Mouse (Mus musculus) embryonic facial prominence, embryonic 14.5 days (tissue): Measurements from ENCODE around the gene Shc3. TPM values are rescaled to one million over a fixed set of nuclear protein-coding genes. Genes with fewer than 3 reads are reported as not detected.

Source experiments
- ATAC-seq: fragments of 200-750 bp; cut with Nextera tagmentation; 2 replicates; pipeline ENCODE4 v1.8.0; 2017; ENCODE audit warnings: low read depth, moderate number of reproducible peaks, moderate TSS enrichment
- DNase-seq: peaks from one replicate; pipeline ENCODE4 v3.0.0-alpha.2; 2015; ENCODE audit warnings: low spot score
- H3K27ac ChIP-seq: fragments of 300-500 bp; sonication (generic); replicated peaks from 2 replicates; pipeline ENCODE4 v1.5.1; 2014; ENCODE audit warnings: low read depth, mild to moderate bottlenecking, low read length, moderate library complexity
- H3K27me3 ChIP-seq: fragments of 300-500 bp; sonication (generic); replicated peaks from 2 replicates; pipeline ENCODE4 v1.6.1; 2014; ENCODE audit warnings: low read length; ENCODE audit not compliant: control insufficient read depth, insufficient read depth
- H3K36me3 ChIP-seq: fragments of 300-500 bp; sonication (generic); 2 replicates; pipeline ENCODE4 v1.6.1; 2014; ENCODE audit warnings: low read length, mixed read lengths; ENCODE audit not compliant: control insufficient read depth, insufficient read depth
- H3K4me1 ChIP-seq: fragments of 300-500 bp; sonication (generic); 2 replicates; pipeline ENCODE4 v1.6.1; 2014; ENCODE audit warnings: antibody characterized with exemption, low read length; ENCODE audit not compliant: control insufficient read depth, insufficient read depth
- H3K4me2 ChIP-seq: fragments of 300-500 bp; sonication (generic); 2 replicates; pipeline ENCODE4 v1.6.1; 2014; ENCODE audit warnings: low read depth, mild to moderate bottlenecking, low read length, moderate library complexity, mixed read lengths
- H3K4me3 ChIP-seq: fragments of 300-500 bp; sonication (generic); 2 replicates; pipeline ENCODE4 v1.5.1; 2014; ENCODE audit warnings: low read depth, mild to moderate bottlenecking, low read length
- H3K9ac ChIP-seq: fragments of 300-500 bp; sonication (generic); 2 replicates; pipeline ENCODE4 v1.6.1; 2014; ENCODE audit warnings: low read depth, mild to moderate bottlenecking, low read length, moderate library complexity, mixed read lengths
- H3K9me3 ChIP-seq: fragments of 300-500 bp; sonication (generic); 2 replicates; pipeline ENCODE4 v1.6.1; 2016; ENCODE audit warnings: low read length; ENCODE audit not compliant: control insufficient read depth
- WGBS: fragments of 180-500 bp; shearing (Covaris S2); extraction: QIAGEN DNeasy Blood & Tissue Kit; methylation state at CpG from one replicate; pipeline ENCODE4 v1.1.7; 2014; 5-methylcytosine and 5-hydroxymethylcytosine counted together
- polyA plus RNA-seq: library from polyadenylated mRNA; unstranded; fragments of >200 nt; fragmentation: Nextera tagmentation; extraction: Ambion mirVana; gene quantifications from 2 replicates; pipeline ENCODE4 v1.2.1, GENCODE M21; 2014

Shc3 gene
- polyA plus RNA-seq, 1 experiment from 2014 or later: 1.3 TPM

DNA sequence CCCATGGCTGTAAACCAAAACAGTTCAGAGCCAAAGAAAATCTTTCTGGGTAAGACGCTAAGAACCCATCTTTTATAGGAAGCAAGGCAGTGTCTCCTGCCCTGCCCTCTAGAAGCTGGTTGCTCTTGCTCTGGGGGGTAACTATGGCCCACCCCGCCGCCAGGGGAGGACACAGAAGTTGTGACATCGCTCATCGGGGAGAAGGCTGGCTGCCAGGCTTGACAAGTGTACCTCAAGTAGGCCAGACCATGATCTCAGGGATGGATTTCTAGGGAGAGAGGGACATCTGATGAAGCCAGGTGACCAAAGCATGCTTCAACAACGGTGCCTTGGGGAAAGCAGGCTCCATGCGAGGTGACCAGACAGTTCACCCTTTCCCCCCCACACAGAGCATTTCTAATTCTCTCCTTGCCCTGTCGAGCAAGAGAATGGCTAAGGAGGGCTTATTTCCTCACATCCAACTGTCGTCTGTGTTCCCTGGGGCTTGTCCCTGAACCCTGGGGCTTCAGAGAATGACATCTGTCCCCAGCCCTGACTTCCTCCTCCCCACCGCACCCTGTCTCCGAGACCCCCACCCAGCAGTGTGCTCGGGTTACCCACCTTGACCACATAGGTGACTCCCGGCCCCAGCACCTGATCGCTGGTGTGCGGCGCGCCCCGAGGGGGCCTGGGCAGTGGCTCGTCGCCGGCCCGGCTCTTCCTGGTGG is 2.7 kb downstream of the Shc3 start:
- Histone ChIP-seq H3K9ac (peak overlapping the region; percentile 66), H3K27ac (no peak overlapping the region), H3K36me3 (no peaks in the 10 kb centered on the region), H3K9me3 (no peaks in the 10 kb centered on the region), H3K4me1 (peaks cover 29% of the 10 kb centered on the region), H3K4me3 (peak overlapping the region; percentile 55), H3K27me3 (peaks cover 60% of the 10 kb centered on the region), H3K4me2 (peak overlapping the region; percentile 97)
- no peak for ATAC-seq
- DNase-seq: no peak
- WGBS: 9% methylated on average over 18 of the region's 22 CpGs

DNA sequence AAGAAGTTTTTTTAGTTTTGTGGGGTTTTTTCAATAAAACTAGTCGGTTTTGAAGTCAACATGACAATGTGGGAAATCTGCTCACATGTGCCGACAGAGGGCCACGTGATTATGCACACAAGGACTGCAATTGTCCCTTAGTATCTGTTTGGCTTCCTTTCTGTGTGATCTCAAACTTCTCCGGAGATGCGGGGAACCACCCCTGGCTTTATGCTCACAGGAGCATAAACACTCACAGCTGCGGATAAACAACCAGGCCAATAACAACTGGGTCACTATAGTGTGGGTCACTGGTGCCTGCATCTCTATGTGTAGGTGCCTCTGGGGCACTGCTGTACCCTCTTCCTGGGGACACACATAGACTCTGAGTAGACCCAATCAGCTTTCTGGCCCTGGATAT is 4.5 kb downstream of the Shc3 start:
- ATAC-seq: no peak
- Histone ChIP-seq H3K4me1 (peaks cover 23% of the 10 kb centered on the region), H3K9ac (no peak overlapping the region), H3K4me2 (no peak overlapping the region), H3K9me3 (no peaks in the 10 kb centered on the region), H3K27me3 (peaks cover 52% of the 10 kb centered on the region), H3K27ac (no peak overlapping the region), H3K36me3 (no peaks in the 10 kb centered on the region), H3K4me3 (no peak overlapping the region)
- DNase-seq: no peak
- 76% methylated on average over 6 of the region's 6 CpGs for WGBS

DNA sequence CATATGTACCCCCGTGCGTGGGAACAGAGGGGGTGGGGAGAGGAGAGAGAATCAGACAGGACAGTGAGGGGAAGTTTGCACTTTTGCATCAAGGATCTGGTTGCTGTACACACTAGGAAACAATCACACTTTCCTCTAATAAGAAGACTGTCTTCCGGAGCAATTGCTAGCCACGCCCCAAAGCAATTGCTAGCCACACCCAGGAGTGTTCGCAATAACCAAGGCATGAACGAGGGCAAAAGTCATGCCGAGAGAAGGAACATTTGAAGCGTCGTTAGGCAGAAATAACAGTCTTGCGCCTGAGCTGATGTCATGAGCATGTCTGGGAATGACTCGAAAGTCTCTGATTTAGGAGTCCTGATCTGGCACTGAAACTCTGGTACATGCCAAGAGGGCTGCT is 15.9 kb downstream of the Shc3 start:
- DNase-seq: no peak
- Histone ChIP-seq H3K4me3 (no peak overlapping the region), H3K27ac (no peak overlapping the region), H3K27me3 (no peaks in the 10 kb centered on the region), H3K4me2 (no peak overlapping the region), H3K36me3 (no peaks in the 10 kb centered on the region), H3K9ac (no peak overlapping the region), H3K9me3 (no peaks in the 10 kb centered on the region), H3K4me1 (no peaks in the 10 kb centered on the region)
- WGBS: 80% methylated on average over 11 of the region's 11 CpGs
- no peak for ATAC-seq

DNA sequence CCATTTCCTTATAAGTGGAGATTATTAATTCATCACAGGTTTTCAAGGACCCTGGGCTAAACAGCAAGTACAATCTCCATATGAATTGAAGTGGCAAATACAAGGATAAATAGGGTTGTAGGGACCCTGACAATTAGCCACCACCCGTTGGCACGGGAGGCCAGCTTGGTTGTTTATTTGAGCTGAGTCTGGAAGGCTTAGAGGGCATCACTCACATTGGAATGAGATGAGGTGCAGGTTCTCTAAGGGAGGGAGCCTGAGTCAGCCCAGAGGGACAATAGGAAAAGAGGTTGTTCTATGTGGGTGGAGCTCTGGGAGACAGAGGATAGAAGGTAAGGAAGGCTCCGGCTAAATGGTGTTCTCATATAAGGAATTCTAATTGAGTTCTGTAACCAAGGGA is 17.0 kb downstream of the Shc3 start:
- H3K4me1 ChIP-seq: no peaks in the 10 kb centered on the region
- no peaks in the 10 kb centered on the region for H3K36me3 ChIP-seq
- no peaks in the 10 kb centered on the region for H3K9me3 ChIP-seq
- no peaks in the 10 kb centered on the region for H3K27me3 ChIP-seq
- H3K9ac ChIP-seq: no peak overlapping the region
- DNase-seq (no peak), ATAC-seq (no peak)
- H3K4me2 ChIP-seq: no peak overlapping the region
- no peak overlapping the region for H3K4me3 ChIP-seq
- WGBS: 68% methylated on average over 3 of the region's 3 CpGs
- H3K27ac ChIP-seq: no peak overlapping the region

DNA sequence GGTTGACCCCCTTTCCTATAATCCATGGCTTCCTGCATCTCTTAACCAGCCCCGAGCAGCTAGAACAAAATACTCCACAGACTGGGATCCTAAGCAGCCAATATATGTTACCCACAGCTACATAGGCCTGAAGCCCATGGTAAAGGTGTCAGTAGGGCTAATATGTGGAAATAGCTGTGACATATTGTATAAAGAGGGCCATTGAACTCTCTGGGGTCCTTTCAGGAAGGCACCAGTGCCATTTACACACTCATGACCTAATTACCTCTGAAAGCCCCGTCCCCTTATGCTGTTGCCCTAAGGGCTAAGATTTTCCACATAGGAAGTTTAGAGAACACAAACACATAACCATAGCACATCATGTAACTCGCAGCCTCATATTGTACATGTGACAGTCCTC is 17.4 kb downstream of the Shc3 start:
- H3K27ac ChIP-seq: no peak overlapping the region
- WGBS: 78% methylated on average over 3 of the region's 3 CpGs
- H3K4me1 ChIP-seq: no peaks in the 10 kb centered on the region
- no peaks in the 10 kb centered on the region for H3K36me3 ChIP-seq
- no peak overlapping the region for H3K4me2 ChIP-seq
- ATAC-seq (no peak), DNase-seq (no peak)
- no peak overlapping the region for H3K9ac ChIP-seq
- H3K9me3 ChIP-seq: no peaks in the 10 kb centered on the region
- no peak overlapping the region for H3K4me3 ChIP-seq
- no peaks in the 10 kb centered on the region for H3K27me3 ChIP-seq

DNA sequence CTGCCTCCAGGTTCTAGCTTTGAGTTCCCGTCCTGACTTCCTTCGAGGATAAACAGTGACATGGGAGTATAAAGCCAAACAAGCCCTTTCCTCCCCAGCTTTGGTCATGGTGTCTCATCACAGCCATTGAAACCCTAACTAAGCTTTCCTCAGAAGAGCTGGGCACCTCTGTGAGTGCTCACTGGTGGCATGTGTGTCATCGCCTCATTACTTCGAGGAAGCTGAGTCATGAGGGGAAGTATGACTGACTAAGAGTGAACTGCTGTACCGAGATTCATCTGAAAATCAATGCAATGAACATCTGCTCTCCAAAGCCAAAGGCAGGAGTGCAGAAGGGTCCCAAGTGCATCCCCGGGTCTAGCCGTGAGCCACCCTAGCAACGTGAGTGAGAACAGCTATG is 29.4 kb downstream of the Shc3 start:
- 82% methylated on average over 8 of the region's 8 CpGs for WGBS

DNA sequence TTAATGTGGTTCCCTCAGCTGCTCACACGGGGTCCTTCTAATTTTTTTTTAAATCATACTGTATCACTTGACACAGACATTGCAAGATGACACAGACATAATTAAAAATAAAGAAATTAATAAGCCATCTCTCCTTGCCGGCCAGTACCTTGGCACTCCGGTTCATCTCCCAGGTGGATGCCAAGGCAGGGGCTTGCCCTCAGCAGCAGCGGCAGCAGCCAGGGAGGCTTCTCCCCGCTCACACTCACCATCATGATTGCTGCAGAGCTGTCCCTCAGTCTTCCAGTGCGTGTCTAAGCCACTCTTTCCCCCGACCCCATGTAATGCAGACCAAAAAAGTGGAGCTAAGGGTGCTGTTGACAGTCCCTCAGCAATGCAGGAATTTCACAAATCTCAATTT is 33.9 kb downstream of the Shc3 start:
- H3K27me3 ChIP-seq: no peaks in the 10 kb centered on the region
- H3K4me1 ChIP-seq: no peaks in the 10 kb centered on the region
- 79% methylated on average over 7 of the region's 7 CpGs for WGBS
- H3K9ac ChIP-seq: no peak overlapping the region
- DNase-seq: no peak
- H3K4me3 ChIP-seq: no peak overlapping the region
- ATAC-seq: no peak
- no peak overlapping the region for H3K4me2 ChIP-seq
- H3K27ac ChIP-seq: no peak overlapping the region
- H3K36me3 ChIP-seq: no peaks in the 10 kb centered on the region
- no peaks in the 10 kb centered on the region for H3K9me3 ChIP-seq

More for the DNA sequence above, 29.4 kb downstream of the Shc3 start:
- DNase-seq: no peak
- Histone ChIP-seq H3K36me3 (no peaks in the 10 kb centered on the region), H3K4me1 (no peaks in the 10 kb centered on the region), H3K27me3 (no peaks in the 10 kb centered on the region), H3K4me3 (no peak overlapping the region), H3K27ac (no peak overlapping the region), H3K9ac (no peak overlapping the region), H3K9me3 (peaks cover 4% of the 10 kb centered on the region; the same call in 1 of the 2 replicates), H3K4me2 (no peak overlapping the region)
- ATAC-seq: no peak

DNA sequence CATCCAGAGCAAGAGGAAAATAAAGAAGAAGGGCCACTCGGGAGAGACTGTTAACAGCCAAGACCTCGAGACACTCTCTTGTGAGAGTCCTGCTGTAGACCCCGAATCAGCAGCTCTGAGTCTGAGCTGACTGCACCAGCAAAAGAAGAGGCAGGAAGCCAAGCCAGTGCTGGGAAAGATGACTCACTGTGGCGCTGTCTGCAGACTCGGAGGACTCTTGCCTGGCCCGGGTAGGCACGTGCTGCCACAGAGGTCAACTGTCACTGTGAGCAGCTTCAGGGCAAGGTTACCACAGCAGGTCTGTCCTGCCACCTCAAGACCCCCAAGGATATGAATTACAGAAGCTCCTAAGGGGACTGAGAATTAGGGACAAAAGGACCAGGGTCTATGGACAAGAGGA is 42.7 kb downstream of the Shc3 start:
- Histone ChIP-seq H3K27me3 (no peaks in the 10 kb centered on the region), H3K9me3 (no peaks in the 10 kb centered on the region), H3K27ac (no peak overlapping the region), H3K4me3 (no peak overlapping the region), H3K4me1 (no peaks in the 10 kb centered on the region), H3K9ac (no peak overlapping the region), H3K36me3 (no peaks in the 10 kb centered on the region), H3K4me2 (no peak overlapping the region)
- 38% methylated on average over 7 of the region's 7 CpGs for WGBS
- ATAC-seq (no peak), DNase-seq (peak; percentile 10)

DNA sequence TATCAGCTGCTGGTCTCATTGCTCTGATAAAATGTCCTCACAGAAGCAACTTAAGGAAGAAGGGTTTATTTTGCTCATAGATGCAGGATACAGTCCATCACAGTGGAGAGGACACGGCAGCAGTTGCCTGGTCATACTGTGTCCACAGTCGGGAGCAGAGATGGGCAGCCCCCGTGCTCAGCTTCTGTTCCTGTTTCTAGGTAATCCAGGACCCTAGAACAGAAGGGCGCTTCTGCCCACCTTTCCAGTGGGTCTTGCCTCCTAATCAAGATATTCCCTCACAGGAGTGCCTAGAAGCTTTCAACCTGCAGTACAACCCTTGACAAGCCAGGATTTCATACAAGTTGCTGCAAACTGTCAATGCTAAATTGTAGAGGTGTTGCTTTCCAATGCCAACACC is 44.9 kb downstream of the Shc3 start:
- Histone ChIP-seq H3K27ac (no peak overlapping the region), H3K36me3 (no peaks in the 10 kb centered on the region), H3K4me1 (no peaks in the 10 kb centered on the region), H3K4me3 (no peak overlapping the region), H3K9me3 (no peaks in the 10 kb centered on the region), H3K27me3 (no peaks in the 10 kb centered on the region), H3K9ac (no peak overlapping the region), H3K4me2 (no peak overlapping the region)
- ATAC-seq: no peak
- DNase-seq: no peak
- 84% methylated on average over 4 of the region's 4 CpGs for WGBS
